Mouse (Mus musculus): ENCODE results near the gene Nhsl1. TPM values are rescaled to one million over a fixed set of nuclear protein-coding genes. Genes with fewer than 3 reads are reported as not detected.

Nhsl1 gene
- 15.5 and 17.8 TPM in 2 replicates for polyA plus RNA-seq (2016; fragmentation: Nextera tagmentation; extraction: Ambion mirVana)

- peak within 1 kb of the TSS; percentile 3; the same call in 1 of the 2 replicates for H3K27ac ChIP-seq (ENCODE audit: poor library complexity, severe bottlenecking)
- no peaks in the 10 kb centered on the region for H3K9me3 ChIP-seq (replicated peaks)
- H3K27me3 ChIP-seq (replicated peaks) = no peaks in the 10 kb centered on the region
- peak within 1 kb of the TSS; percentile 89 for H3K9ac ChIP-seq
- peak within 1 kb of the TSS; percentile 80 for H3K4me2 ChIP-seq
- no peaks in the 10 kb centered on the region for H3K36me3 ChIP-seq
- WGBS = under 1% methylated on average over 63 of the region's 63 CpGs
- peak within 1 kb of the TSS; percentile 68 for H3K4me3 ChIP-seq
- ATAC-seq (ENCODE audit: insufficient number of reproducible peaks, low FRiP score) = peak; percentile 71
- H3K4me1 ChIP-seq (replicated peaks) = peaks cover 26% of the 10 kb centered on the region
Measured at GRCm38 (mm10) chr10:18318916-18319481, at the start of gene Nhsl1. Nhsl1 (plus strand) TSS chr10:18318985.

- 77% methylated on average over 4 of the region's 4 CpGs for WGBS
- 0 out of 2 replicates have a peak, but pooled peaks cover 4% of the 10 kb centered on the region for H3K9me3 ChIP-seq (replicated peaks)
- no peak for ATAC-seq (ENCODE audit: insufficient number of reproducible peaks, low FRiP score)
- no peak overlapping the region for H3K9ac ChIP-seq
- H3K36me3 ChIP-seq = no peaks in the 10 kb centered on the region
- no peak overlapping the region for H3K4me3 ChIP-seq
- H3K4me2 ChIP-seq = no peak overlapping the region
- H3K27ac ChIP-seq (ENCODE audit: poor library complexity, severe bottlenecking) = no peak overlapping the region
- no peaks in the 10 kb centered on the region for H3K4me1 ChIP-seq (replicated peaks)
- H3K27me3 ChIP-seq (replicated peaks) = no peaks in the 10 kb centered on the region
Measured at GRCm38 (mm10) chr10:18276090-18276734, 42.6 kb upstream of the Nhsl1 start.

GRCm38 (mm10) chr10:18283991-18284390, 34.8 kb upstream of the Nhsl1 start:
- no peak overlapping the region for H3K4me2 ChIP-seq
- no peak overlapping the region for H3K27ac ChIP-seq (ENCODE audit: poor library complexity, severe bottlenecking)
- H3K36me3 ChIP-seq = no peaks in the 10 kb centered on the region
- no peaks in the 10 kb centered on the region for H3K4me1 ChIP-seq (replicated peaks)
- no peaks in the 10 kb centered on the region for H3K9me3 ChIP-seq (replicated peaks)
- 71% methylated on average over 5 of the region's 5 CpGs for WGBS
- no peaks in the 10 kb centered on the region for H3K27me3 ChIP-seq (replicated peaks)
- no peak overlapping the region for H3K9ac ChIP-seq
- ATAC-seq (ENCODE audit: insufficient number of reproducible peaks, low FRiP score) = no peak
- no peak overlapping the region for H3K4me3 ChIP-seq

- Histone ChIP-seq H3K36me3 (no peaks in the 10 kb centered on the region), H3K4me3 (no peak overlapping the region), H3K4me1 (replicated peaks) (no peaks in the 10 kb centered on the region), H3K9me3 (replicated peaks) (0 out of 2 replicates have a peak, but pooled peaks cover 2% of the 10 kb centered on the region), H3K9ac (no peak overlapping the region), H3K4me2 (no peak overlapping the region), H3K27ac (ENCODE audit: poor library complexity, severe bottlenecking) (no peak overlapping the region), H3K27me3 (replicated peaks) (no peaks in the 10 kb centered on the region)
- ATAC-seq (ENCODE audit: insufficient number of reproducible peaks, low FRiP score) = no peak
- WGBS = 52% methylated on average over 1 of the region's 1 CpGs
Measured at GRCm38 (mm10) chr10:18289512-18289911, 29.3 kb upstream of the Nhsl1 start.

GRCm38 (mm10) chr10:18305106-18305505, 13.7 kb upstream of the Nhsl1 start:
- no peak overlapping the region for H3K9ac ChIP-seq
- no peaks in the 10 kb centered on the region for H3K4me1 ChIP-seq (replicated peaks)
- no peak overlapping the region for H3K27ac ChIP-seq (ENCODE audit: poor library complexity, severe bottlenecking)
- no peak overlapping the region for H3K4me2 ChIP-seq
- H3K4me3 ChIP-seq = no peak overlapping the region
- ATAC-seq (ENCODE audit: insufficient number of reproducible peaks, low FRiP score) = no peak
- H3K9me3 ChIP-seq (replicated peaks) = no peaks in the 10 kb centered on the region
- no peaks in the 10 kb centered on the region for H3K27me3 ChIP-seq (replicated peaks)
- WGBS = 52% methylated on average over 5 of the region's 5 CpGs
- H3K36me3 ChIP-seq = no peaks in the 10 kb centered on the region

GRCm38 (mm10) chr10:18315071-18315470, 3.7 kb upstream of the Nhsl1 start:
- H3K9ac ChIP-seq = no peak overlapping the region
- no peaks in the 10 kb centered on the region for H3K27me3 ChIP-seq (replicated peaks)
- 77% methylated on average over 1 of the region's 1 CpGs for WGBS
- no peaks in the 10 kb centered on the region for H3K9me3 ChIP-seq (replicated peaks)
- no peak overlapping the region for H3K4me2 ChIP-seq
- no peak overlapping the region for H3K27ac ChIP-seq (ENCODE audit: poor library complexity, severe bottlenecking)
- no peaks in the 10 kb centered on the region for H3K36me3 ChIP-seq
- no peak overlapping the region for H3K4me3 ChIP-seq
- ATAC-seq (ENCODE audit: insufficient number of reproducible peaks, low FRiP score) = no peak
- peaks cover 12% of the 10 kb centered on the region for H3K4me1 ChIP-seq (replicated peaks)

GRCm38 (mm10) chr10:18317521-18317920, 1.3 kb upstream of the Nhsl1 start:
- no peak overlapping the region for H3K9ac ChIP-seq
- H3K36me3 ChIP-seq = no peaks in the 10 kb centered on the region
- H3K4me1 ChIP-seq (replicated peaks) = peaks cover 17% of the 10 kb centered on the region
- WGBS = 32% methylated on average over 10 of the region's 10 CpGs
- H3K27ac ChIP-seq (ENCODE audit: poor library complexity, severe bottlenecking) = no peak overlapping the region
- peak overlapping the region; percentile 80 for H3K4me2 ChIP-seq
- ATAC-seq (ENCODE audit: insufficient number of reproducible peaks, low FRiP score) = no peak
- no peaks in the 10 kb centered on the region for H3K27me3 ChIP-seq (replicated peaks)
- no peaks in the 10 kb centered on the region for H3K9me3 ChIP-seq (replicated peaks)
- H3K4me3 ChIP-seq = no peak overlapping the region

GRCm38 (mm10) chr10:18317961-18318915, 547 bp upstream of the Nhsl1 start:
- 1% methylated on average over 84 of the region's 89 CpGs for WGBS
- H3K4me3 ChIP-seq = peak overlapping the region; percentile 68
- no peaks in the 10 kb centered on the region for H3K36me3 ChIP-seq
- H3K27ac ChIP-seq (ENCODE audit: poor library complexity, severe bottlenecking) = peak overlapping the region; percentile 3; the same call in 1 of the 2 replicates
- no peaks in the 10 kb centered on the region for H3K9me3 ChIP-seq (replicated peaks)
- peaks cover 18% of the 10 kb centered on the region for H3K4me1 ChIP-seq (replicated peaks)
- peak overlapping the region; percentile 80 for H3K4me2 ChIP-seq
- H3K9ac ChIP-seq = peak overlapping the region; percentile 89
- ATAC-seq (ENCODE audit: insufficient number of reproducible peaks, low FRiP score) = peak; percentile 77
- H3K27me3 ChIP-seq (replicated peaks) = no peaks in the 10 kb centered on the region

- WGBS = 19% methylated on average over 4 of the region's 4 CpGs
- Histone ChIP-seq H3K9me3 (replicated peaks) (no peaks in the 10 kb centered on the region), H3K4me2 (peak overlapping the region; percentile 80), H3K27me3 (replicated peaks) (no peaks in the 10 kb centered on the region), H3K4me1 (replicated peaks) (peaks cover 26% of the 10 kb centered on the region), H3K27ac (ENCODE audit: poor library complexity, severe bottlenecking) (no peak overlapping the region), H3K36me3 (no peaks in the 10 kb centered on the region), H3K9ac (peak overlapping the region; percentile 89), H3K4me3 (peak overlapping the region; percentile 68)
- ATAC-seq (ENCODE audit: insufficient number of reproducible peaks, low FRiP score) = no peak
Measured at GRCm38 (mm10) chr10:18319691-18320090, 906 bp downstream of the Nhsl1 start.

- no peak for ATAC-seq (ENCODE audit: insufficient number of reproducible peaks, low FRiP score)
- peaks cover 26% of the 10 kb centered on the region for H3K4me1 ChIP-seq (replicated peaks)
- WGBS = 85% methylated on average over 6 of the region's 6 CpGs
Measured at GRCm38 (mm10) chr10:18321861-18322260, 3.1 kb downstream of the Nhsl1 start.

GRCm38 (mm10) chr10:18323701-18324100, 4.9 kb downstream of the Nhsl1 start:
- H3K9me3 ChIP-seq (replicated peaks) = no peaks in the 10 kb centered on the region
- 46% methylated on average over 4 of the region's 4 CpGs for WGBS

More at GRCm38 (mm10) chr10:18321861-18322260, 3.1 kb downstream of the Nhsl1 start:
- Histone ChIP-seq H3K9ac (no peak overlapping the region), H3K4me3 (no peak overlapping the region), H3K4me2 (no peak overlapping the region), H3K27ac (ENCODE audit: poor library complexity, severe bottlenecking) (no peak overlapping the region), H3K36me3 (no peaks in the 10 kb centered on the region), H3K9me3 (replicated peaks) (no peaks in the 10 kb centered on the region), H3K27me3 (replicated peaks) (no peaks in the 10 kb centered on the region)

More at GRCm38 (mm10) chr10:18323701-18324100, 4.9 kb downstream of the Nhsl1 start:
- Histone ChIP-seq H3K9ac (no peak overlapping the region), H3K4me1 (replicated peaks) (peaks cover 28% of the 10 kb centered on the region), H3K27ac (ENCODE audit: poor library complexity, severe bottlenecking) (no peak overlapping the region), H3K36me3 (no peaks in the 10 kb centered on the region), H3K27me3 (replicated peaks) (no peaks in the 10 kb centered on the region), H3K4me2 (no peak overlapping the region), H3K4me3 (no peak overlapping the region)
- ATAC-seq (ENCODE audit: insufficient number of reproducible peaks, low FRiP score) = no peak
